Mouse (Mus musculus): Measurements from ENCODE around the gene Tal1.

DNA sequence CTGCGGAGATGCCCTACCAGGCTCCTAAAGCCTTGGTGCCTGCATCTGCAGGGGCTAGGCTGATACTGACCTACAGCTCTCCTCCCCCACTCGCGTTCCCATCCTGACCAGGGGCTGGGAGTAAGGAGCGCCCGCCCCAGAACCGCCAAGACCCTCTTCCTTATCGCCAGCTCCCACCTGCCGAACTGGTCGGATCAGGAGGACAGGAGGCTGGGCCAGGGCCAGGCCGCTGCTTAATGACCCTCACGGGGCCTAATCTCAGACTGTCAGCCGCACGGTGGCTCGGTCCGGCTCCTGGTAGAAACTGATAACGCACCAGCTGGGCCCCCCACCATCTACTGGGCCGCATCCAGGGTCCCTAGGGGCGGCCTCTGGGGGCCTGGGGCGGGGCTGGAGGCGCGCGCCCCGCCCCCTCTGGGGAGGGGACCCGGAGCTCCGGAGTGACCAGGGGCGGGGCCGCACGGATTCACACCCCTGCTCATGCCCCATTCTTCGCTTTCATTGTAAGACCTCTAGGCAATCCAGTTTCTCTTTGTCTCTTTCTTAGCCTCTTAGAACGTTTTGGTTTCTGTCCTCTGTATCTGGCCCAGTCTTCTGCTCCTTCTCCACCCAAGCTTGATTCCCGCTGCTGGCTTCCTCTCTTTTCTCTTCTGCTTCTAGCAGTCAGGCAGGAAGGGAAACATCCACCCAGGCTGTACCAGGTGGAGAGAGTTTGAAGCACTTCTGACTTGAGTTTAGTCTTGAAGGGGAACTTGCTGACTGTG lies 39.6 kb downstream of the Tal1 start:
- TF ChIP-seq CTCF (IDR thresholded peaks at IDR 0.05; ENCODE audit: low read depth, low read length) (no peak), POLR2A (IDR thresholded peaks at IDR 0.05; ENCODE audit: extremely low read depth, insufficient read depth, low read length) (no peak)

All from liver, adult 2 months (tissue).